Mouse (Mus musculus) forebrain, embryonic 12.5 days (tissue): ENCODE measurements around the gene Ms4a4b. TPM values are rescaled to one million over a fixed set of nuclear protein-coding genes. Genes with fewer than 3 reads are reported as not detected.
"Not testable (repeated sequence)": the region's sequence is repeated elsewhere in the genome, so short reads cannot be mapped to it uniquely, and the experiment has no call there.

Experiments used
- ATAC-seq: fragments of 200-750 bp; cut with Nextera tagmentation; 2 replicates; pipeline ENCODE4 v1.8.0; 2017; ENCODE audit warnings: moderate TSS enrichment; ENCODE audit not compliant: low FRiP score
- H3K27ac ChIP-seq: fragments of 300-500 bp; sonication (generic); 2 replicates; pipeline ENCODE4 v1.5.1; 2016; ENCODE audit warnings: mild to moderate bottlenecking
- H3K27me3 ChIP-seq: fragments of 300-500 bp; sonication (generic); 2 replicates; pipeline ENCODE4 v1.6.1; 2016; ENCODE audit warnings: mild to moderate bottlenecking
- H3K36me3 ChIP-seq: fragments of 300-500 bp; sonication (generic); replicated peaks from 2 replicates; pipeline ENCODE4 v1.6.1; 2016; ENCODE audit warnings: mild to moderate bottlenecking
- H3K4me1 ChIP-seq: fragments of 300-500 bp; sonication (generic); 2 replicates; pipeline ENCODE4 v1.6.1; 2016
- H3K4me2 ChIP-seq: fragments of 300-500 bp; sonication (generic); 2 replicates; pipeline ENCODE4 v1.6.1; 2016; ENCODE audit warnings: mild to moderate bottlenecking, moderate library complexity
- H3K4me3 ChIP-seq: fragments of 300-500 bp; sonication (generic); replicated peaks from 2 replicates; pipeline ENCODE4 v1.5.1; 2016; ENCODE audit warnings: mild to moderate bottlenecking
- H3K9ac ChIP-seq: fragments of 300-500 bp; sonication (generic); 2 replicates; pipeline ENCODE4 v1.6.1; 2016; ENCODE audit warnings: mild to moderate bottlenecking
- H3K9me3 ChIP-seq: fragments of 300-500 bp; sonication (generic); 2 replicates; pipeline ENCODE4 v1.6.1; 2016
- WGBS: fragments of 180-500 bp; shearing (Covaris S2); methylation state at CpG from one replicate; pipeline ENCODE4 v1.1.7; 2016; 5-methylcytosine and 5-hydroxymethylcytosine counted together
- polyA plus RNA-seq: library from polyadenylated mRNA; unstranded; fragments of >200 nt; fragmentation: Nextera tagmentation; extraction: Ambion mirVana; gene quantifications from 2 replicates; pipeline ENCODE4 v1.2.1, GENCODE M21; 2016

Gene Ms4a4b
- polyA plus RNA-seq, 1 experiment from 2014 or later = not detected

GRCm38 (mm10) chr19:11459041-11459440 is 15.7 kb downstream of the Ms4a4b start:
- ATAC-seq, H3K36me3 ChIP-seq: not testable (repeated sequence)
- WGBS = 78% methylated on average over 4 of the region's 4 CpGs

DNA sequence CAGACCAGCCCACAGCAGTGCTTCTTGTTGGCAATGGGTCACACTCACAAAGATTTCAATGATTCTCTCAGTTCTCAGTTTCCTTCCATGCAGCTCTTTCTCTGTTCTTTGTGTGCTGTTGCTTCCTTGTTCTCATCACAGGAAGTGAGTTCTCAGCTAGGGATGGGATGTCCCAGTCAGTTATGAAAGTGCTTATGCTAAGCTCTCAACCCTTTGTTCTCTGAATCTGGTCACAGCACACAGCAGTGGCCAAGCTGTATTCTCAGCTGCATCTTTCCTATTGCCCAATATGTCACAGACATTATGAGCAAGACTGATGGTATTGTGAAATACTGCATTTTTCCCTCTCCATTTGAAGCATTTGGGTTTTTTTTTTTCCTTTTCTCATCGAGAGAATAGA is 21.4 kb downstream of the Ms4a4b start:
- H3K27me3 ChIP-seq, H3K27ac ChIP-seq, H3K9ac ChIP-seq, H3K4me3 ChIP-seq, H3K36me3 ChIP-seq, H3K4me2 ChIP-seq, H3K9me3 ChIP-seq, H3K4me1 ChIP-seq, ATAC-seq: not testable (repeated sequence)
- WGBS = 71% methylated on average over 1 of the region's 1 CpGs

More at GRCm38 (mm10) chr19:11459041-11459440, 15.7 kb downstream of the Ms4a4b start:
- H3K4me2 ChIP-seq, H3K9ac ChIP-seq, H3K4me1 ChIP-seq, H3K9me3 ChIP-seq, H3K4me3 ChIP-seq, H3K27me3 ChIP-seq, H3K27ac ChIP-seq: not testable (repeated sequence)

DNA sequence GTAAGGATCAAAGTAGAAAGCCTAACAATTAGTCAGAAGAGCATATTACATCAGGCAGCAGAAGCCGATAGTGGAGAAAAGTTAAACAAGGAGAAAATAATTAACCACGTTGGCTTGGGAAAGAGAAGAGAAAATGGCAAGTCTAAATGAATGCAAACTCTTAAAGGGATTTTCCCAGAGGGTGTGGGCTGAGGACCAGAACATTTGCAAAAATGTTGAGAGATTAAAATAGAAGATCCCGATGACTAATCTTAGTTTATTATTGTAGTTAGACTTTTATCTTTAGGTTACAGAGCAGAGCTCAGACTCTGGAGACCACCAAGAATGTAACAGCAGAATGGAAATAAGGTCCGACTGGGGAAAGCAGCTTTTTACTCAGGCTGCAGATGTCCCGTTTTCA is 23.1 kb downstream of the Ms4a4b start:
- WGBS = 79% methylated on average over 5 of the region's 5 CpGs
- Histone ChIP-seq H3K36me3 (no peaks in the 10 kb centered on the region), H3K27ac (no peak overlapping the region), H3K9ac (no peak overlapping the region), H3K4me1 (no peaks in the 10 kb centered on the region), H3K27me3 (no peaks in the 10 kb centered on the region), H3K9me3 (no peaks in the 10 kb centered on the region), H3K4me3 (no peak overlapping the region), H3K4me2 (no peak overlapping the region)
- ATAC-seq = no peak

DNA sequence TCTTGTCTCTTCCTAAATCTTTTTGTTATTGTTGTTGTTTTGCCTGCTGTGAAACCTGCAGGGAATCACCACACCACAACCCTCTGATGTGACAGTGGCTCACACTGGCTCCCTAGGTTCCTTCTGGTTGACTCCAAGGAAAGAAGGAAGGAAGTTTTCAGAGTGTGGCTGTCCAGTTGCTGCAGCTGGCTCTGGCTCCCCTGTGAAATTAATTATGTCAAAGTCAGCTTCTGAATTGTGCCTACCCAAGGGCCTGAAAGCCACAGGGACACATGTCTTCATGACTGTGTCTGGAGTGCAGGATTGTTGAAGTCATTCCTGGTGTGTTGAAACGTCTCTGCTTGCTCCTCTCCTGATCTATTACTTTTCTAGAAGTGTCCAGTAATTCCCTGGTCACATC is 25.0 kb downstream of the Ms4a4b start:
- H3K27me3 ChIP-seq, H3K27ac ChIP-seq, H3K4me1 ChIP-seq, H3K9ac ChIP-seq, ATAC-seq, H3K36me3 ChIP-seq, H3K4me3 ChIP-seq, H3K9me3 ChIP-seq, H3K4me2 ChIP-seq: not testable (repeated sequence)
- 52% methylated on average over 1 of the region's 1 CpGs for WGBS

DNA sequence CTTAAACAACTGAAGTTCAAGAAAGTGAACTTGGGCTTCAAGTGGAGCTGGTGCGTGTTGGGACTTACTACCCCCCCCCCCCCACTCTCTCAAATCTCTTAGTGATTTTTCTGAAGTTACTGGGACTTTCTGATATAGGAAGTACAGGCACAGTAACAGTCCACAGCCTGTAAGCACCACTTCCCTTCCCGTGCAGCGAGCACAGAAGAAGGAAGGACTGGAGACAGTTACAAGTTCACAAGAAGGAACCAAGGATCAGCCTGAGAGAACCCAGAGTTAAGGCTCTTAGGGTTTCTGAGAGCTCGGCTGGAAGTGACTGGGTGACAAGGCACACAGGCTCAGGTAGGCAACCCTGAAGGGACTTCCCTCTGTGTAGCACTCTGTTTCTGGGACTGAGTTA is 25.9 kb downstream of the Ms4a4b start, which contains the start of gene Ms4a6c:
TSS of gene Ms4a6c (plus strand) at position 152 of the 400 bp plus-strand sequence.
- H3K4me1 ChIP-seq, H3K27ac ChIP-seq, ATAC-seq, H3K36me3 ChIP-seq, H3K4me3 ChIP-seq, H3K9ac ChIP-seq, H3K9me3 ChIP-seq, H3K27me3 ChIP-seq, H3K4me2 ChIP-seq: not testable (repeated sequence)
- WGBS = 90% methylated on average over 4 of the region's 4 CpGs

DNA sequence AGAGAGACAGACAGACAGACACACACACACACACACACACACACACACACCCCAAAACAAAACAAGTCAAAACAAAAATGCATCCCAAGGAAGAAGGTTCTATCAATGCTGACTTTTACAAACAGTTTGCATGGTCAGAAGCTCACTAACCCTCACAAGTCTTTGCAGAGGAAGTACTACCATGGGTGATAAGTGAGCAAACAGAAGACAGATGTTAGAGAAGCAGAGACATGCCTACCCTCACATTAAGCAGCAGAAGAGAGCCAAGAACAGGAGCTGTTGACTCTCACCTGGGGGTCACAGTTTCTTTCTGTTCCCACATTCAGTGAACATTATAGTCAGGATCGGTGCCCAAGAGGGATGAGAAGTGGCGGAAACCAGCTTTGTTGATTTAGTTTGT is 36.4 kb downstream of the Ms4a4b start:
- WGBS = 96% methylated on average over 2 of the region's 2 CpGs
- no peaks in the 10 kb centered on the region for H3K9me3 ChIP-seq

DNA sequence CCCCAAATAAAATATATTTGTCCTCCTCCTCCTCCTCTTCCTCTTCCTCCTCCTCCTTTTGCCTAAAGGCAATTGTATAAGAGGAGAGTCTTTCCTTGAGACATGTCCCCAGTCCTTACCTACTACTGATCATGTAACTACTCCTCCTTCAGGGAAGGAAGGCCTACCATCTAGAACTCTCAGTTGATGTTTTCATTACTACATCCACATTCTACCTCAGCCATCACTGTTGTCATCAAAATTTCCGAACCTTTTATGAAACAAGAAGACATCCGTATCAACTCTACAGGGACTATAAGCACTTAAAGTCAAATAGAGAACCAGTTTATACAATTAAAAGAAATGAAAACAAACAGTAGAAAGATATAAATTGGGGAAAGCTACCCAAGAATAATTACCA is 39.3 kb downstream of the Ms4a4b start:
- no peak for ATAC-seq
- Histone ChIP-seq H3K27me3 (no peaks in the 10 kb centered on the region), H3K4me1 (no peaks in the 10 kb centered on the region), H3K9me3 (no peaks in the 10 kb centered on the region), H3K4me3 (no peak overlapping the region), H3K4me2 (no peak overlapping the region), H3K27ac (no peak overlapping the region), H3K9ac (no peak overlapping the region), H3K36me3 (no peaks in the 10 kb centered on the region)
- 92% methylated on average over 2 of the region's 2 CpGs for WGBS

More for the DNA sequence above, 36.4 kb downstream of the Ms4a4b start:
- no peak overlapping the region for H3K4me3 ChIP-seq
- no peak overlapping the region for H3K9ac ChIP-seq
- no peak overlapping the region for H3K4me2 ChIP-seq
- no peaks in the 10 kb centered on the region for H3K36me3 ChIP-seq
- no peaks in the 10 kb centered on the region for H3K27me3 ChIP-seq
- no peak overlapping the region for H3K27ac ChIP-seq
- no peaks in the 10 kb centered on the region for H3K4me1 ChIP-seq
- ATAC-seq = no peak

GRCm38 (mm10) chr19:11483941-11484340 is 40.6 kb downstream of the Ms4a4b start:
- H3K27me3 ChIP-seq = no peaks in the 10 kb centered on the region
- no peak overlapping the region for H3K9ac ChIP-seq
- WGBS = 74% methylated on average over 4 of the region's 4 CpGs

GRCm38 (mm10) chr19:11484388-11484787 is 41.0 kb downstream of the Ms4a4b start:
- H3K4me3 ChIP-seq = no peak overlapping the region
- no peaks in the 10 kb centered on the region for H3K36me3 ChIP-seq
- no peak overlapping the region for H3K27ac ChIP-seq
- no peak overlapping the region for H3K4me2 ChIP-seq
- no peak for ATAC-seq
- H3K27me3 ChIP-seq = no peaks in the 10 kb centered on the region
- no peak overlapping the region for H3K9ac ChIP-seq
- no peaks in the 10 kb centered on the region for H3K9me3 ChIP-seq
- no peaks in the 10 kb centered on the region for H3K4me1 ChIP-seq
- 86% methylated on average over 3 of the region's 3 CpGs for WGBS

More at GRCm38 (mm10) chr19:11483941-11484340, 40.6 kb downstream of the Ms4a4b start:
- H3K4me3 ChIP-seq = no peak overlapping the region
- no peaks in the 10 kb centered on the region for H3K9me3 ChIP-seq
- no peak overlapping the region for H3K4me2 ChIP-seq
- H3K36me3 ChIP-seq = no peaks in the 10 kb centered on the region
- no peak for ATAC-seq
- H3K4me1 ChIP-seq = no peaks in the 10 kb centered on the region
- no peak overlapping the region for H3K27ac ChIP-seq

DNA sequence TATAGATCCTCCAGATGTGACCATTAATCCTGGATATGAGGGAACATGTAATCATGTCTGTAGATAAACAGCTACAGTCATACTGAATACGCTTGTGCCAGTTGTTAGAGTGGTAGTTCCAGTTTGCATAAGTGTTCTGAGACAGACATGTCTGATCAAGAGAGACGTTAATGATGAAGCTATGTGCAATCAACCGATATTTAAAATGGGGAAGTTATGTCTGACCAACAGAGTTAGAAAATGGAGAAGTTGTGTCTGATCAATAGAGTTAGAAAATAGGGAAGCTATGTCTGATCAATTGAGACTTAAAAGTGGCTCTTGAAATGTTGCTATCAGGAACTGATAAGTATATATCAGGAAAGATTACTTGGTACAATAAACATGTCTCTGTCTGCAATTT is 41.9 kb downstream of the Ms4a4b start:
- Histone ChIP-seq H3K27ac (no peak overlapping the region), H3K36me3 (no peaks in the 10 kb centered on the region), H3K9me3 (no peaks in the 10 kb centered on the region), H3K9ac (no peak overlapping the region), H3K27me3 (no peaks in the 10 kb centered on the region), H3K4me3 (no peak overlapping the region), H3K4me2 (no peak overlapping the region), H3K4me1 (no peaks in the 10 kb centered on the region)
- no peak for ATAC-seq
- 93% methylated on average over 3 of the region's 3 CpGs for WGBS

DNA sequence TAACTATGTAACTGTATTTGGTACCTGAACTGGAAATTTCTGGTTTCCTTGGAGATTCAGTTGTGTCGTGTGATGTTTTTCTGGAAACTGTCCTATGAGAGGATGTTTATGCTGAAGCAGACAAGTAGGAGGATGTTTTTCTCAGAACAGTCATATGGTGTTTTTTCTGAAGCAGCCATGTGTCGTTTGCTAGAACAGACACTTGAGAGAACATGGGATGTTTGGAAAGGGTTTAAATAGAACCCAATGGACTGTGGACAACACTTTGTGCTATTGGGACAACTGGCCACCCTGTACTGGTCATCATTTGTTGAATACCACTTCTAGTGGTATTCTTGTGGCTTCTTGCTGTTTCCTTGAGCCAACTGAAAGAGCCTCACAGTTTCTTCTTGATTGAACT is 42.4 kb downstream of the Ms4a4b start, which contains the start of gene Gm8369:
TSS of gene Gm8369 (plus strand) at position 193 of the 400 bp plus-strand sequence.
- Histone ChIP-seq H3K9ac (no peak within 1 kb of the TSS), H3K9me3 (no peaks in the 10 kb centered on the region), H3K4me3 (no peak within 1 kb of the TSS), H3K4me2 (no peak within 1 kb of the TSS), H3K36me3 (no peaks in the 10 kb centered on the region), H3K27me3 (no peaks in the 10 kb centered on the region), H3K4me1 (no peaks in the 10 kb centered on the region), H3K27ac (no peak within 1 kb of the TSS)
- 85% methylated on average over 2 of the region's 2 CpGs for WGBS
- ATAC-seq = no peak

DNA sequence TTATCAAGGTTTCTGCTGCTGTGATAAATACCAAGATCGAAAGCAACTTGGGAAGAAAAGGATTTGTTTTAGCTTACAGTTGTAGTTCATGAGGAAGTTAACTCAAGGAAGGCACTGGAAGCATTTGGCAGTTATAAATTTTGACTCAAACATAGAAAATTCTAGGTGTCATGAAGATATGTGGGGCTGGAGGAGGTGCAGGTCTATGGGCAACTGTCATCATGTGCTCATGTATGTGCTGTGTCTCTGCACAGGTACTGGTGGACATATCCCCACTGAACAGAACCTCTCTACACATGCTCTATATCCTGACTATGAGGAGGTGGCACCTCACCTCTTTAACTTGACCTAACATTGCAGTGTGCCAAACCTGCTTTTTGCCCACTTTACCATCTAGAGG is 43.2 kb downstream of the Ms4a4b start:
- Histone ChIP-seq H3K27me3 (no peaks in the 10 kb centered on the region), H3K36me3 (no peaks in the 10 kb centered on the region), H3K9me3 (no peaks in the 10 kb centered on the region), H3K4me2 (no peak overlapping the region), H3K4me1 (no peaks in the 10 kb centered on the region), H3K4me3 (no peak overlapping the region), H3K27ac (no peak overlapping the region), H3K9ac (no peak overlapping the region)
- 88% methylated on average over 1 of the region's 1 CpGs for WGBS
- ATAC-seq = no peak

- no peak overlapping the region for H3K27ac ChIP-seq
Observed at GRCm38 (mm10) chr19:11491406-11492189, 48.2 kb downstream of the Ms4a4b start.

More at GRCm38 (mm10) chr19:11491406-11492189, 48.2 kb downstream of the Ms4a4b start:
- H3K9ac ChIP-seq = no peak overlapping the region
- ATAC-seq = no peak
- H3K9me3 ChIP-seq = no peaks in the 10 kb centered on the region
- H3K4me2 ChIP-seq = no peak overlapping the region
- no peaks in the 10 kb centered on the region for H3K36me3 ChIP-seq
- no peak overlapping the region for H3K4me3 ChIP-seq
- 81% methylated on average over 4 of the region's 4 CpGs for WGBS
- no peaks in the 10 kb centered on the region for H3K27me3 ChIP-seq
- no peaks in the 10 kb centered on the region for H3K4me1 ChIP-seq
